Mouse (Mus musculus) intestine, embryonic 15.5 days (tissue): ENCODE results near the gene Phip. TPM values are rescaled to one million over a fixed set of nuclear protein-coding genes. Genes with fewer than 3 reads are reported as not detected.

Experiments used
- polyA plus RNA-seq: library from polyadenylated mRNA; unstranded; fragments of >200 nt; fragmentation: Nextera tagmentation; extraction: Ambion mirVana; gene quantifications from 2 replicates; pipeline ENCODE4 v1.2.1, GENCODE M21; 2015

The Phip gene
- polyA plus RNA-seq, 1 experiment from 2014 or later: 61.3 TPM

Other genes with a start within 250 kb of the Phip start
- gene Irak1bp1, start 146.0 kb downstream of the Phip start, polyA plus RNA-seq: 11.6 and 14.1 TPM in 2 replicates
- gene Hmgn3, start 171.2 kb upstream of the Phip start, polyA plus RNA-seq: 59.2 and 70.9 TPM in 2 replicates